Mouse (Mus musculus): ENCODE data around the gene Foxq1. TPM values are rescaled to one million over a fixed set of nuclear protein-coding genes. Genes with fewer than 3 reads are reported as not detected.

Gene Foxq1
- polyA plus RNA-seq, 1 experiment, result 2.4 TPM

GRCm38 (mm10) chr13:31564394-31564793 is 8.5 kb downstream of the Foxq1 start:
- no peak overlapping the region for H3ac ChIP-seq (ENCODE audit: control insufficient read depth, insufficient read length)
- no peaks in the 10 kb centered on the region for H3K79me2 ChIP-seq (ENCODE audit: control insufficient read depth, insufficient read depth)
- TF ChIP-seq E2F4 (IDR thresholded peaks at IDR 0.05; ENCODE audit: insufficient read depth) (no peak), TCF3 (IDR thresholded peaks at IDR 0.05; ENCODE audit: insufficient read length, low read depth) (no peak), REST (IDR thresholded peaks at IDR 0.05; ENCODE audit: insufficient read depth, insufficient read length) (no peak), MYOD1 (IDR thresholded peaks at IDR 0.05; ENCODE audit: control insufficient read depth in 1 of 3, insufficient read length in 2 of 3, low read depth in 2 of 3) (no peak), POLR2AphosphoS2 (IDR thresholded peaks at IDR 0.05; ENCODE audit: insufficient read length, low read depth) (no peak), SRF (IDR thresholded peaks at IDR 0.05; ENCODE audit: control insufficient read depth, insufficient read length, low read depth) (no peak), MAX (IDR thresholded peaks at IDR 0.05; ENCODE audit: low read depth) (no peak), POLR2A (IDR thresholded peaks at IDR 0.05; ENCODE audit: insufficient read length, low read depth) (no peak), MYOG (IDR thresholded peaks at IDR 0.05; ENCODE audit: control insufficient read depth in 1 of 3, insufficient read depth in 1 of 3, insufficient read length in 2 of 3, low read depth in 2 of 3) (no peak), TCF12 (IDR thresholded peaks at IDR 0.05; ENCODE audit: insufficient read depth, poor library complexity, severe bottlenecking) (no peak), CEBPB (IDR thresholded peaks at IDR 0.05; ENCODE audit: insufficient read depth, poor library complexity, severe bottlenecking) (no peak), USF1 (IDR thresholded peaks at IDR 0.05; ENCODE audit: low read depth) (no peak)
- H3K36me3 ChIP-seq (ENCODE audit: control insufficient read depth, insufficient read depth), result no peaks in the 10 kb centered on the region
- H3K27me3 ChIP-seq (ENCODE audit: control insufficient read depth, insufficient read depth, insufficient read length), result no peaks in the 10 kb centered on the region
- no peak overlapping the region for H3K4me2 ChIP-seq (ENCODE audit: low read depth)
- no peak overlapping the region for H3K4me3 ChIP-seq

GRCm38 (mm10) chr13:31567099-31567498 is 11.2 kb downstream of the Foxq1 start:
- no peak for TF ChIP-seq MAX (IDR thresholded peaks at IDR 0.05; ENCODE audit: low read depth)
- TF ChIP-seq E2F4 (IDR thresholded peaks at IDR 0.05; ENCODE audit: insufficient read depth), result no peak
- TF ChIP-seq POLR2A (IDR thresholded peaks at IDR 0.05; ENCODE audit: insufficient read length, low read depth), result no peak
- no peak for TF ChIP-seq CEBPB (IDR thresholded peaks at IDR 0.05; ENCODE audit: insufficient read depth, poor library complexity, severe bottlenecking)
- no peak for TF ChIP-seq USF1 (IDR thresholded peaks at IDR 0.05; ENCODE audit: low read depth)
- TF ChIP-seq MYOG (IDR thresholded peaks at IDR 0.05; ENCODE audit: control insufficient read depth in 1 of 3, insufficient read depth in 1 of 3, insufficient read length in 2 of 3, low read depth in 2 of 3), result no peak
- no peak for TF ChIP-seq REST (IDR thresholded peaks at IDR 0.05; ENCODE audit: insufficient read depth, insufficient read length)
- TF ChIP-seq SRF (IDR thresholded peaks at IDR 0.05; ENCODE audit: control insufficient read depth, insufficient read length, low read depth), result no peak
- no peak for TF ChIP-seq TCF3 (IDR thresholded peaks at IDR 0.05; ENCODE audit: insufficient read length, low read depth)
- TF ChIP-seq TCF12 (IDR thresholded peaks at IDR 0.05; ENCODE audit: insufficient read depth, poor library complexity, severe bottlenecking), result no peak
- no peak for TF ChIP-seq POLR2AphosphoS2 (IDR thresholded peaks at IDR 0.05; ENCODE audit: insufficient read length, low read depth)
- TF ChIP-seq MYOD1 (IDR thresholded peaks at IDR 0.05; ENCODE audit: control insufficient read depth in 1 of 3, insufficient read length in 2 of 3, low read depth in 2 of 3), result no peak
- no peaks in the 10 kb centered on the region for H3K79me2 ChIP-seq (ENCODE audit: control insufficient read depth, insufficient read depth)
- H3K4me3 ChIP-seq, result no peak overlapping the region
- H3K36me3 ChIP-seq (ENCODE audit: control insufficient read depth, insufficient read depth), result no peaks in the 10 kb centered on the region
- peak overlapping the region; percentile 48 for H3K4me2 ChIP-seq (ENCODE audit: low read depth)
- no peaks in the 10 kb centered on the region for H3K27me3 ChIP-seq (ENCODE audit: control insufficient read depth, insufficient read depth, insufficient read length)
- H3ac ChIP-seq (ENCODE audit: control insufficient read depth, insufficient read length), result no peak overlapping the region

GRCm38 (mm10) chr13:31567617-31568294 is 11.8 kb downstream of the Foxq1 start:
- H3K4me2 ChIP-seq (ENCODE audit: low read depth), result peak overlapping the region; percentile 48
- no peak overlapping the region for H3ac ChIP-seq (ENCODE audit: control insufficient read depth, insufficient read length)
- no peaks in the 10 kb centered on the region for H3K27me3 ChIP-seq (ENCODE audit: control insufficient read depth, insufficient read depth, insufficient read length)
- TF ChIP-seq POLR2AphosphoS2 (IDR thresholded peaks at IDR 0.05; ENCODE audit: insufficient read length, low read depth), result no peak
- TF ChIP-seq CEBPB (IDR thresholded peaks at IDR 0.05; ENCODE audit: insufficient read depth, poor library complexity, severe bottlenecking), result 0 out of 2 replicates have a peak, but pooled peaks have one; percentile 6
- no peaks in the 10 kb centered on the region for H3K36me3 ChIP-seq (ENCODE audit: control insufficient read depth, insufficient read depth)
- H3K79me2 ChIP-seq (ENCODE audit: control insufficient read depth, insufficient read depth), result no peaks in the 10 kb centered on the region
- H3K4me3 ChIP-seq, result no peak overlapping the region

- Histone ChIP-seq H3K27me3 (ENCODE audit: control insufficient read depth, insufficient read depth, insufficient read length) (no peaks in the 10 kb centered on the region), H3ac (ENCODE audit: control insufficient read depth, insufficient read length) (no peak overlapping the region), H3K36me3 (ENCODE audit: control insufficient read depth, insufficient read depth) (no peaks in the 10 kb centered on the region), H3K79me2 (ENCODE audit: control insufficient read depth, insufficient read depth) (no peaks in the 10 kb centered on the region), H3K4me3 (no peak overlapping the region), H3K4me2 (ENCODE audit: low read depth) (no peak overlapping the region)
- TF ChIP-seq CEBPB (IDR thresholded peaks at IDR 0.05; ENCODE audit: insufficient read depth, poor library complexity, severe bottlenecking), result no peak
- no peak for TF ChIP-seq USF1 (IDR thresholded peaks at IDR 0.05; ENCODE audit: low read depth)
- TF ChIP-seq MAX (IDR thresholded peaks at IDR 0.05; ENCODE audit: low read depth), result no peak
- TF ChIP-seq REST (IDR thresholded peaks at IDR 0.05; ENCODE audit: insufficient read depth, insufficient read length), result no peak
- TF ChIP-seq TCF12 (IDR thresholded peaks at IDR 0.05; ENCODE audit: insufficient read depth, poor library complexity, severe bottlenecking), result no peak
- no peak for TF ChIP-seq MYOG (IDR thresholded peaks at IDR 0.05; ENCODE audit: control insufficient read depth in 1 of 3, insufficient read depth in 1 of 3, insufficient read length in 2 of 3, low read depth in 2 of 3)
- no peak for TF ChIP-seq TCF3 (IDR thresholded peaks at IDR 0.05; ENCODE audit: insufficient read length, low read depth)
- TF ChIP-seq MYOD1 (IDR thresholded peaks at IDR 0.05; ENCODE audit: control insufficient read depth in 1 of 3, insufficient read length in 2 of 3, low read depth in 2 of 3), result no peak
- no peak for TF ChIP-seq POLR2A (IDR thresholded peaks at IDR 0.05; ENCODE audit: insufficient read length, low read depth)
- no peak for TF ChIP-seq E2F4 (IDR thresholded peaks at IDR 0.05; ENCODE audit: insufficient read depth)
- TF ChIP-seq SRF (IDR thresholded peaks at IDR 0.05; ENCODE audit: control insufficient read depth, insufficient read length, low read depth), result no peak
Measured at GRCm38 (mm10) chr13:31572806-31573508, 17.0 kb downstream of the Foxq1 start.
